Mouse (Mus musculus) cerebellum, adult 9-10 months (tissue): Measurements from ENCODE around the gene Relt.
"Not testable (repeated sequence)": the region's sequence is repeated elsewhere in the genome, so short reads cannot be mapped to it uniquely, and the experiment has no call there.

Experiments used
- DNase-seq: peaks from one replicate; pipeline ENCODE4 v3.0.0; 2022

Relt gene

GRCm38 (mm10) chr7:100873197-100873596 lies 10.0 kb upstream of the Relt start:
- no peak for DNase-seq

- DNase-seq, result no peak
These were observed 8.6 kb upstream of the Relt start for GRCm38 (mm10) chr7:100871892-100872291.

GRCm38 (mm10) chr7:100871355-100871754 lies 8.1 kb upstream of the Relt start:
- DNase-seq, result no peak

- DNase-seq, result no peak
These were observed 6.8 kb upstream of the Relt start for GRCm38 (mm10) chr7:100869877-100870629.

- DNase-seq, result no peak
These were observed 5.3 kb upstream of the Relt start for GRCm38 (mm10) chr7:100868551-100868950.

GRCm38 (mm10) chr7:100867561-100867960 lies 4.3 kb upstream of the Relt start:
- no peak for DNase-seq

- DNase-seq, result peak; percentile 84
These were observed 3.4 kb upstream of the Relt start for GRCm38 (mm10) chr7:100866675-100867074.

GRCm38 (mm10) chr7:100862353-100862752 lies 893 bp downstream of the Relt start:
- no peak for DNase-seq

- DNase-seq, result no peak
These were observed 2.0 kb downstream of the Relt start for GRCm38 (mm10) chr7:100861209-100861608.

- DNase-seq, result no peak
These were observed 2.8 kb downstream of the Relt start for GRCm38 (mm10) chr7:100860450-100860849.

GRCm38 (mm10) chr7:100855795-100856573 lies 7.3 kb downstream of the Relt start:
- DNase-seq, result no peak

- no peak for DNase-seq
These were observed 7.9 kb downstream of the Relt start for GRCm38 (mm10) chr7:100855300-100855699.

GRCm38 (mm10) chr7:100854861-100855260 lies 8.4 kb downstream of the Relt start:
- no peak for DNase-seq

GRCm38 (mm10) chr7:100854137-100854814 lies 9.0 kb downstream of the Relt start:
- no peak for DNase-seq

- no peak for DNase-seq
These were observed 9.8 kb downstream of the Relt start for GRCm38 (mm10) chr7:100853396-100853795.

- DNase-seq, result no peak
These were observed 11.5 kb downstream of the Relt start for GRCm38 (mm10) chr7:100851481-100852356.

- DNase-seq, result no peak
These were observed 13.7 kb downstream of the Relt start for GRCm38 (mm10) chr7:100849508-100849907.

- peak; percentile 75 for DNase-seq
These were observed 14.5 kb downstream of the Relt start for GRCm38 (mm10) chr7:100848744-100849143.

GRCm38 (mm10) chr7:100847131-100847530 lies 16.1 kb downstream of the Relt start:
- DNase-seq, result no peak

- DNase-seq, result not testable (repeated sequence)
These were observed 17.2 kb downstream of the Relt start for GRCm38 (mm10) chr7:100846033-100846432.

- no peak for DNase-seq
These were observed 17.8 kb downstream of the Relt start for GRCm38 (mm10) chr7:100845412-100845811.

- DNase-seq, result no peak
These were observed 18.2 kb downstream of the Relt start for GRCm38 (mm10) chr7:100845026-100845400.
